Mouse (Mus musculus) right cerebral cortex, postnatal 14 days (tissue): ENCODE data around the gene Fam8a1.

Experiments
- DNase-seq: peaks from one replicate; pipeline ENCODE4 v3.0.0; 2022

Gene Fam8a1

DNA sequence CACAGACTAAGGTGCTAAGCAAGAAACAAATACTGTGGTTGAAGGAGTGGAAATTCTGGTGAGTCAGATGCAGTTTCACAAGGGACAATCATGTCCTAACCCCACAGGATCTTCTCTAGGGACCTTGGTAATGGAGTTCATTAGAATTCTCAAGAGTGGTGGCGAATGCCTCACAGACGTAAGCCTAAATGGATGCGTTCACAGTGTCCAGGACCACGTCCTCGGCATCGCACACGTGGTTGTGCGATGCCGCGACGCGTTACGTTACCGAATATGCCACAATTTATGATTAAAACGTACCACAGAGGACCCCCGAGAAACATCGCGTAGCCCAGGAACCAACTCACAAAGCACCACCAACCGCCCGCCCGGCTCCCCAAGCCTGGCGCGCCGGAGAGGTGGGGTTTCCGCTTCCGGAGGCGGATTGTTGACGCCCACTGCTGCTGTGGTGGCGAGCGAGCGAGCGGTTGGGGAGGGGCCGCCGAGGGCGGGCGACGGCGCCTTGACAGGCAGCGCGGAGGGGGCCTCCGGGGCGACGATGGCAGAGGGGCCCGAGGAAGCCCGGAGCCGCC, at the start of gene Fam8a1:
Gene Fam8a1 (plus strand): TSS at position 475 of the 572 bp plus-strand sequence.
- DNase-seq: peak; percentile 90

DNA sequence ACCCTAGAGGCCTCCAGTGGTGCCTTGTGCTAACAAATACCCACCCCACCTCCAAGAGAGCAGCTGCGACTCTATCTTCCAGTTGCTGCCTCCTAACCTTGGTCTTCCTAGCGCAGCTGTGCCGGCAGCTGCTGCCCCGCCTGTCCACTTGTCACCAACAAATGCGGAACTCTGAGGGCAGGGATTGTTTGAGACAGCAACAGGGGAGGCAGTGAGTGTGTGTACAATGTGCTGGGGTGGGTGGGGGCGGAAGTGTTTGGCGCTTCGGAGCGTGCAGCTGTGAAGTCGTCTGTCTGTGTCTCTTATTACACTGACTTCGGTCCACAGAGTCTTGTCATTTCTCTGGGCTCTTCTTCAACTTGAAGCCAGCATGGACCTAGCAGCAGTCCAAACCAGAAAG, 49.7 kb upstream of the Fam8a1 start:
- no peak for DNase-seq

DNA sequence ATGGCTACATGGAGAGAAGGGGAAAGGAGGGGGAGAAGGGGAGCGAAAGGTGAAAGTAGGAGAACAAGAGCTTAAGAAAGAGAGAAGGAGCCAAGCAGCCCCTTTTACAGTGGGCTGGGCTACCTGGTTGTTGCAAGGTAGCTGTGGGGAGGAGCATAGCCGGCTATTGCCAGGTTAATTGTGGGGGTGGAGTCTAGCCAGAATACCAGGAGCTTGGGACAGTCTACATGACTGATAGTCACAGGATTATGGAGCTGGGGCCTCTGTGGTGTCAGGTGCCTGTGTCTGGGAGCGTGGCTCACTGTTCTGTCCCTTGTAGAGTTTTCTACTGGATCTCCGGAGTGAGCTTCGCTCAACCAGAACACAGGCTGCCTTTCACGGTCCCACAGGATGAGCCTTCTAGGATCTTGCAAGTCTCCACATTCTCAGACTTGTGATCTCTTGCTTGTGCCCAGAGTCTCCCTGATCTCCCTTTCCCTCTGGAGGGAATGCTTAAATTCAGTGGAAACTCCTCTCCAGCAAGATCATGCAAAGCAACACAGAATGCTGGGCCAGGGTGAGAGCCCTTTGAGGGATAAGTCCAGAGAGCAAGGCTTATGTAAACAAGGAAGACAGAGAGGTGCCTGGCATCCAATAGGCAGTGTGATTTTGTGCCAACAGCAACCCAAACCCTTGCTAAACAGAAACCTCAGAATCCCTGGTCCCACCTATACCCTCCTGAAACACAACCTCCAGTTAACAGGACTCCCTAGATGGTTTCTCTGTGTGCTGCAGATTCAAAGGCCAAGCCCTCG, 48.2 kb upstream of the Fam8a1 start:
- DNase-seq: no peak

DNA sequence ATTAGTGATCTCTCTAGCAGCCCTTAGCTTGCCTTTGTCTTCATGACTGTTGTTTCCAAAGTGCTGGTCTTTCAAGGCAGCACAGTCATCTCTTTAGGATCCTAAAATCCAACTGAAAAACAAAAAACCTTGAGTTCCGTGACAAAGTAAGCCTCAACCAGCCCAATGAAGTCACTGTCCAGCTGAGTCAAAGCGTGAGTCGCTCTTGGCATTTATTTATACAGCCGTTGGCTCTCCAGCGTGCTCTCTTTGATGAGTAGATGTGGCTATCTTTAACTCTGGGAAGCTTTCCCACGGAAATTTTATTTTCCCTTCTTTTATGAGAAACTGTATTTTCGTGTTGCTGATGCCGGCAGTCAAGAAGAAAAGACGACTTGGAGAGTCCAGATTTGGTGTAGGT, 42.7 kb upstream of the Fam8a1 start:
- no peak for DNase-seq

DNA sequence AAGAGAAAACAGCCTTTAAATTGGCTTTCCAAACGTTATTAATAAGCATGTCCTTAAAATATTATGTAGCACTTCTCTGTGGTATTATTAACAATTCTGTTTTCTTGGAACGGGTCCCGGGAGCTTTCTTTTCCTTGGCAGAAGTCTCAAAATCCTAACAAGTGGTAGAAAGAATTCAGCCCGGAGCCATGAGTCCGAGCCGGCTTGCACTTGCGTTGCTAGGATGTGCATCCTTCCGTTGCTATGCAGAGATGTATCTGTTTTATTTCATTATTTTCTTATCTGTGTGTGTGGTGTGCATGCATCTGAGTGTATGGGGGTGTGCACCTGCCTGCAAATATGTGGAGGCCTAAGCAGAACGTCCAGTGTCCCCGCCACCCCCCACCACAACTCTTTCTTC, 41.5 kb upstream of the Fam8a1 start:
- DNase-seq: peak; percentile 49

DNA sequence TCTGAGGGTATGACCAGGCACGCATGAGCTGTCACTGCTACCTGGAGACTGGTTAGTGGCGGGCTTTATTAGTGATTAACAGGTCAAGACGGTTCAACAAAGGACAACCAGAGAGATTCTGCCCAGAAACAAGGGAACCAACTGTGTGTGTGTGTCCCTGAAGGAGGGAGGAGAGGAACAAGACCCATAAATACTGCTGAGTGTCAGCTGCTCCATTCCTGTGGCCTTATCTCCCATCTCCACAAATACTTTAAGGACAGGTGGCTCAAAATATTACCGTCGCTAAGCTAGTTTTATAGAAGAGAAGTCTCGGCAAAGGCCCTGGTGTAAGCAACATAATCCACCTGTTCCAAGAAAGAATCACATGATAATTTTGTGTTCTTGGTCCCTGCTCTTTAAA, 39.9 kb upstream of the Fam8a1 start:
- DNase-seq: no peak

DNA sequence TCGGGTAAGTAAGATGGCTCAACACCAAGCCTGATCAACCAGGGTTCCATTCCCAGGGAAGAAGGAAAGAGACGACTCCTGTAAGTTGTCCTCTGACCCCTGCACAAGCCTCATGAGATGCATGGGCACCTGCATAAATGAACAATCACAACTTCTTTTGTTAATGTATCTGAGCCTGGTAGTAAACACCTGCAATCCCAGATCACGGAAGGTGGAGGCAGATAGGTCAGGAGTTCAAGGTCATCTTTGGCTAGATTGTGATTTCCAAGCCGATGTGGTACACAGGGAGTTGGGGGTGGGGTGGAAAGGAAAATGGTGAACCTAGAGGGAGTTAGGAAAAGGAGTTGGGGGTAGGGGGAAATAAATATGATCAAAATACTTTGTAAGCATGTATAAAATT, 36.5 kb upstream of the Fam8a1 start:
- no peak for DNase-seq

DNA sequence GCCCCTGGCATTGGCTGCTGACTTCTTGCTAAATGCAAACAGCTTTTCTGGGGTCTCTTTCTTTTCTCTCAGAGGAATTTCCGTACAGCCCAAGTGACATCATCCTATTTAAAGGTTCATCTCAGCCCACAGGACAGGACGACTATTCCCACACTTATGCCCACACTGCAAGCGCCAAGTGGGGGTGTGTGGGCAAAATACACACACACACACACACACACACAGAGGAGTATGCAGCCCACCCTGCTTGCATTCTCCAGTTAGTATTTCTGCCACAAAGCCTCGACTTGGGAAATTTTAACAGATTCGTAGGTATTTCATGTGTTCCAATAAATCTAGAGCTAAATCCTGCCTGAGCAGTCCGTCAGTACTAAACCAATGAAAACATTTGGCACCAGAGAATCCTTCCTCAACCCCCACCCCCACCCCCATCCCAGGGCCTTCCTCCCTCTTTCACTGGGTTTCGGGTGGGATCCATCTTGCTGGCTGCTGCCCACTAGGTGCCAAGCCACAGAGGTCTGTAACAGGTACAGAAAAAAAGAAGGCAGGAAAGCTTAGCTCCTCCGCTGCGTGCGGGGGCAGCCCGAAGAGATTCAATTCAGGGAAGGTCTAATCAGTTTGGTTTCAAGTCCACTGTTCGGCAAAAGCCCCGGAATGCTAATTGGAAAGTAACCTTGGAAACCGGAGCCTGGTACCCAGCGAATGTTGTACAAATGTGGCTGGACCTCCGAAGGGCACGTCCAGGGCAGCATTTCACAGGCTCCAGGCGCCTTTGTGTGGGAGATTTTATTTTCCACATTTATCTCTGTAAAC, 35.8 kb upstream of the Fam8a1 start:
- DNase-seq: peak; percentile 28

DNA sequence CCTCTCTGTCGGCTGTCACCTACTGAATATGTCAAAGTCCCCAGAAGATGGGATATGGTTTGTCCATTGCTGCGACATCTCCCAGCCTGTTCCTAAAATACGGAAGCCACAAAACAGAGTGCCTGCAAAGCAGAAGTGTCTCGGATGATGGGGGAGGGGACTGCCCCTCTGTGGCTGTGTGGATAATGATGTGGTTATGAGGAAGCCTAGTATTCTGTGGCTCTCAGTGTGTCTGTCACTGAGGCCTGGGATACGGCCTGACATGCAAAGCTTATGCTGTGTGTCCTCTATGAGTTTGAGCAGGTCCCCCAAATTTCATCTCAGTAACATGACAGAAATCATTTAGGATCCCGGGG, 35.2 kb upstream of the Fam8a1 start:
- peak; percentile 35 for DNase-seq

DNA sequence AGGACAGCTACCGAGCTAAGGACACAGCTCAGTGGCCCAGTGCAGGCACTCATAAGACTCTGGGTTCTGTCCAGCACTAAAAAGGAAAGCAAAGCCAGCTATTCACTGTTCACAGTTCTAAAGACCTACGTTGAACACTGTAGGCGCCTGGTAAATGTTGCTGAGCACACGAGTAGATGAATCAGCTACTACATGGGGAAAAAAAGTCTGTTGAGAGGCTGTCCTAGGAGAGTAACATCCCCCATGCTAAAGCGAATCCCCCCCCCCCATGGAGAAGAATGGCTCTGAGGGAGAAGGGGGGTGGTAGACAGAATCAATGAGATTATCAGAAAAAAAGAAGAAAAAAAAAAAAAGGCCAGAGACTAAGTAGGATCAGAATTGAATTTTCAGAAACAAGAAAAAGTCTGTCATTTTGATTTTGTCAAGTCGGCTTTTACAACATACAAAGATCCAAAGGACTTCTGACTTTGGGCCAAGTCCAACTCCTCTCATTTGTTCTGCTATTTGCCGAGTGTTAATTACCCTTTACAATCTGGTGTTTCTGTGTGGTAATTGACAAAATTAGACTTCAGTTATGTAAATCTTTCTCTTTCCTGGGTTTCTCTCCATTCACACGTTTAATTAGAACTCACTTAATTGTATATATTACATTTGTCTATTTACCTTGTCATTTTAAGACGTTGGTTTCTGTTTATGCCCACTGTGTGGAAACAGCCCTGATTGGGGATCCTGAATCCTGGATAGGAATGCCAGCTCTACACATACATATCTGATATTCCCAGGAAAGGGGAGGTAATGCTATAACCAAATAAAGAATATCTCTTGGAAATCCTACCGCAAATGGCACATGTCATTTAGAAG, 28.5 kb upstream of the Fam8a1 start:
- no peak for DNase-seq

DNA sequence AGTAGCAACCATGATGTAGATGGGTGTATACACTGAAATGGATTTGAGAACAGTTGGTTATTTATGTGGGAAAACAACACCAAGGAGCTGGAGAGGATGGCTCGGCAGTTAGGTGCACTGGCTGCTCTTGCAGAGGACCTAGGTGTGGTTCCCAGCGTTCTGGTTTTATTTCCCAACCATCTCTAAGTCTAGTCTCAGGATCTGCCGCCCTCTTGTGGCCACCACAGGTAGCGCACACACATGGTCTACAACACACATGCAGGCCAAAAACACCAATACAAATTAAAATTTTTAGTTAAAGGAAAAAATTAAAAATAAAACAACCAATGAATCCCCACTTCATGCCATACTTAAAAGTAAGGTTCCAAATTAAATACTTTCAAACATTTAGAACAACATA, 27.0 kb upstream of the Fam8a1 start:
- DNase-seq: no peak

DNA sequence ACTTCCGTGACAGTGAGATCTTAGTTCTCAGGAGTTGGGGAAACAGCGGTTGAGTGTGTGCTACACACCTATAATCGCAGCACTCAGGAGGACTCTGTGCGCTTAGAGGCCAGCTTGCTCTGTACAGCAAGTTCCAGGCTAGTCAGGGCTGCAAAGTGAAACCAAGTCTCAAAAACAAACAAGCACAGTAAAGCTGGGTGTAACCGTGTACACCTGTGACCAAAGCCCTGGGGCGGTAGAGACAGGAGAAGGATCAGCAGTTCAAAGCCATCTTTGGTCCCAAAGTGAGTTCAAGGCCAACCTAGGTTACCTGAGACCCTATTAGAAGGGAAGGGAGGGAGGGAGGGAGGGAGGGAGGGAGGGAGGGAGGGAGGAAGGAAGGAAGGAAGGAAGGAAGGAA, 25.1 kb upstream of the Fam8a1 start:
- DNase-seq: no peak

DNA sequence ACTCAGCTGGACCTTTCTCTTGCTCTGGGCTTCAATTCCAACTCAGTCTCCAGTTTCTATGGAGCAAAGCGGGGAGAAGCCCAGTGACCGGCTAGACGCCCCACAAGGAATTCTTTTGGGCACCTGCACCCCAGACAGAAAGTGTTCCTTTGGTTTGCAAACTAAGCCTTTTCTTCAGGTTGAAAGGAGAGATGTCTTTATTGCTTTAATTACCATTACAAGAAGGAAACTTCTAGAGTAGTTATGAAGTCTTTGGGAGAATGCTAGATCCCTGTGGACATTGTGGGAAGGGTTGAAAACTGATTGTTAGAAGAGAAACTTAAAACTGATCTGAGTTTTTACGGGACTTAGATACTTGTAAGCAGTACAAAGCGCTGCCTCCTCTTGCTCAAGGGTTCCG, 23.8 kb upstream of the Fam8a1 start:
- no peak for DNase-seq

DNA sequence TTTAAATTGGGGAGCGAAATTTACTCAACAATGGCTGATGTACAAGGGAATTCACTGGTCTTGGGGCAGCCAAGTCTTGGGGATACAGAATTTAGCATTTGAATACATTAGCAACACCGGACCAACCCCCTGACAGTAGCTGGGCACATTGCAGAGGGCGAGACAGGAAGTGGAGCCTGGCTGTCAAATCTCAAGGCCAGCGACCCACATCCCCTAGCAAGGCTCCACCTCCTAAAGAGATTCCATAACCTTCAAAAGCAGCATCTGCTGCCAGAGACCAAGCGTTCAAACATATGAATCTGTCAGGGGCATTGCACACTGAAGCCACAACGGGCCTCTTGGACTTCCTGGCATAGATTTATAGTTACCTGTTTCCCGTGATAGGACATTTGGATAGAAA, 17.5 kb upstream of the Fam8a1 start:
- no peak for DNase-seq

DNA sequence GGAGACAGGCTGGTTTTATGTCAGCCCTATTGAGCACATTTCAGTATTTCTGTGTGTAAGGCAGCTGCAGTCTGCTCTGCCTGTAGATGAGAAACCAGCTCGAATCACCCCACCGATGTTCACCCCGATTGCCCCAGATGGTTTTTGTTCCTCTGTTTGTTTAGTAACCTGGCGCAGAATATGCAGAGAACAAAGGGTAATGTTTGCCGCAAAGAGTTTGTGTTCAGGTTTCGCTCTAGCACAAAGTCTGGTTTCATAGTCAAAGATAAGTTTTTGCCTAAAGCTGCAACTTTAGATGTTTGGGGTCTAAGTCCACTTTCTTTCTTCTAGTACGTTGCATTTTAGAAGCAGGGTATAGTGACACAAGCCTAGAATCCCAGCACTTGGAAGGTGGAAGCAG, 16.7 kb upstream of the Fam8a1 start:
- no peak for DNase-seq

DNA sequence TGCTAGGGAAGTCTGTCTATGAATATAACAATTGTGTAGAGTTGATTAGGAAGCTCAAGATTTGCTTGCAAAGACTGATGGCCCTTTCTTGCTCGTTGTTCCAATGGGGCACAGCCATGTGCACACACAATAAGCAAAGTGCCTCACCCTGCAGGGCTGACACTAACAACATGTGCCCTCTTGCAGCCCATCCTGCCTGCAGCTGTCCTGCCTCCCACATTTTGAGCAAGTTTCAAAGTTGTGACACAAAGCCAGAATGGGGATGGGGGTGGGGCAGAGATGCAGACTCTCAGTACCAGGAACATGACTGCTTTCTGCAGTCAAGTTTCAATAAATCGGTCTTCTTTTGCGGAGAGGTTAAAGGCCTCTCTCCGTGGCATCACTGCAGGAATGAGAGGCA, 15.7 kb upstream of the Fam8a1 start:
- no peak for DNase-seq

DNA sequence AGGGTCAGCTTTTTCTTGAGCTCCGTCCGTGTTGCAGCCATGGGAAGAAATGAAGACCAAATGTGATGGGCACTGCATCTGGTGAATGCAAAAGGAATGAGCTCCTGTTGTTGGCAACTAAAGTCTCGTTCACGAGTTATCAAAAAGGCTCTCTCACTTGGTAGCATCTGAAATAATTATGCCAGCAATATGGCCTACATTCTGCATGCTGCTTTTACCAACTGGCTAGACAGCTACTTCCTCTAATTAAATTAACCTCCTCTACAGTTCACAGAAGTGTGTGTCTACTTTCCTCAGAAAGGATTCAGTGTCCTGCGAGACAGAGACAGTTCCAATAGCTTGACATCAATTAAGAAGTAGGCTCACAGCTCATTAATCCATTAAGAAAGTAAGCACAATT, 14.8 kb upstream of the Fam8a1 start:
- no peak for DNase-seq

DNA sequence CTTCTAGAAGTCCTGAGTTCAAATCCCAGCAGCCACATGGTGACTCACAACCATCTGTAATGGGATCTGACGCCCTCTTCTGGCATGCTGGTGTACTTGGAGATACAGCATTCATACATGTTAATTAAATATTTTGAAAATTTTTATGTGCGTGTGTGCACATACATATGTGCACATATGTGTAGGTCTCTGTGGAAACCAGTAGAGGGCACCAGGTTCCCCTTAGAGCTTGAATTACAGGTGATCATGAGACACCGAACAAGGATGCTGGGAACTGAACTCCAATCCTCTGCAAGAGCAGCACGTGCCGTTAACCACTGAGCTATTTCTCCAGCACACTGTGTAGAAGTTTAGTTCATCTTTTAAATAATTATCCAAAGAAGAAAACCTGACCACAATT, 10.1 kb upstream of the Fam8a1 start:
- DNase-seq: no peak

DNA sequence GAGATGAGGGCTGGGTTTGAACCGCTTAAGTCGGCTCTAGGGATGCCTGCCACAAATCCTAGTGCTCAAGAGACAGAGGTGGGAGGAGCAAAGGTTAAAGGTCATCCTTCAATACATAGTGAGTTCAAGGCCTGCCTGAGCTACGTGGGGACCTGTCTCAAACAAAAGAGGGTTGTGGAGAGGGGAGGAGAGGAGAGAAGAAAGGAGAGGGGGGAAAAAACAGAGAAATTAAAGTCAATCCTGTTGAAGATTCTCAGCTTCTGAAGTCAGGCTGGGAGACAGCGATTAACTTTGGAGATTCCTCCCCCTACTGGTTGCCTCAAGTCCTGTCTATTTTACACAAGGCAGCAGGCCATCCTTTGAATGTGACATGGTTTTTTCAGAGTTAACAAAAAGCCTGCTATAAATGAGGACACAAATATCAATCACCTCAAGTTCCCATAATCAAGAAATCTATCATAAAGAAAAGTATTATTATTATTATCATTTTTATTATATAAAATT, 5.8 kb upstream of the Fam8a1 start:
- no peak for DNase-seq

DNA sequence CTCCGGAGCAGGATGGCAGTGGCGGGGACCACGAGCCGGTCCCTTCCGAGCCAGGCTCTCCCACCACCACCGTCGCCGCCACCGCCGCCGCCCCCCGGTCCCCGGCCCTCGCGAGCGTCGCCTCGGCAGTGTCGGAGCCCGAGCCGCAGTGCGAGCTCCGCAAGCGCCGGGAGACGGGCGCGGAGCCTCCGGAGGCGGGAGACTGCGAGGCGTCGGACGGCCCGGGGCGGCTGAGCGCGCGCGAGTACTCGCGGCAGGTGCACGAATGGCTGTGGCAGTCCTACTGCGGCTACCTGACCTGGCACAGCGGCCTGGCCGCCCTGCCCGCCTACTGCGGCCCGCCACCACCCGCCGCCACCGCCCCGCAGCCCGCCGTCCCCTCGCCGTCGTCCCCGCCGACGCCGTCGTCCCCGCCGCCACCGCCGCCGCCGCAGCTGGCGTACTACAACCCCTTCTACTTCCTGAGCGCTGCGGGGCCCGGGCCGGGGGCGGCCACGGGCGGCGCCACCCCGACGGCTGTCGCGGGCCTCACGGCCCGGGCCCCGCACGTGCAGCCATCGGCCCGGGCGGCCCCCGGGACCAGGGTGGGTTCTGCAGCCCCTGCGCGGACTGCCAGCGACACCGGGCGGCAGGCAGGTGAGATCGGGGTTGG, 424 bp downstream of the Fam8a1 start:
- DNase-seq: peak; percentile 31

DNA sequence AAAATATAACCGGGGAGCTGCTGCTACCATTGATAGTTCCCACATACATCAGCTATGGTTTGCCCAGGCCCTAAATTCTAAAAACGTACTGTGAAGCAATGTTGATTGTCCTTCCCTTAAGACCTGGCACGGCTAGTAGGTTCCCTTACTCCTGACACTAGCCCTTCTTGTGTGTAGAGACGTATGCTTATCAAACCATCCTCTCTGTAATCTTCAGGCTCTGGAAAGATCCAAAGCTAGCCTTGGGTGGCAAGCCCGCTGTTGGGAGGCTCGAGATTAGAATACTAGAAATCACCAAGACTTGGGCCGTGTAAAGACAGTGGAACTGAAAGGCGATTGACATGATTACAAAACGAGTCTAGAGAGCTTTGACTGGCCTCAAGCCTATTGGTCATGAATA, 1.2 kb downstream of the Fam8a1 start:
- no peak for DNase-seq

DNA sequence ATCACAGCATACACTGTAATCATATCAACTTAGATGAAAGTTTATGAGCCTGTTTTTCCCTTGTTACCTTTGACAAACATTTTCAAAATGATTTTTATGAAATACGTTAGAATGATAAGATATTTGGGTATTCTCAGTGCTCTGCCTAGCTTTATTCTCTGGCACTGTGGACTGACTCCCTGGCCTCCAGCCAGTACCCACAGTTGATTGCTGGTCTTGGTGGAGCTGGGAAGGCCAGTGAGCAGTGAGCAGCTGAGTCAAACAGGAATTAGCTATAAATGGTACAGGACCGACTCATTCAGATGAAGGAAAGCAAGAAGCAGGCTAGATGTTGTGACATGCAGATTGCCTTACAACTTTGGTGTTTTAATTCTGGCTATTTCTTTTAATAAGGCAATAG, 5.3 kb downstream of the Fam8a1 start:
- no peak for DNase-seq

DNA sequence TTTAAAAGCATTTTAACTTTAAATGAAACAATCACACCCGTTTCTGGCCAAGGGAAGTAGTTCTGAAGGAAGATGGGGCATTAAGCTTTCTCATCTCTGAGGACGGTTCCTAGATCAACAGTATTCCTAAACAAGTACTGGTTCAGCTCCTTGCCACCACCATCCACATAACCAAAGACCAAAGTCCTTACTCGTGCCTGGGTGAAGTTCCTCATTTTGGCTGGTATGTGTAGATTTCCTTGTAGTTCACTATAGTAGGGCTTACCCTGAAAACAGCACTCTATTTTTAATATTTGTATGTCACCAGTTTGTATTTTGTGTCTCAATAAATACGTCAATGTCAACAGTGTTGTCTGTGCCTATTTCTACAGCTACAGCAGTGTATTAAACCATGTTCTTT, 8.4 kb downstream of the Fam8a1 start:
- DNase-seq: no peak
